Mouse (Mus musculus): ENCODE measurements at regions not wholly inside any gene's neighbourhood (a gene's known extent, or its start where the extent isn't known, plus 50 kb on each side); places are given as distances from the start of the nearest gene placed in this dataset.

DNA sequence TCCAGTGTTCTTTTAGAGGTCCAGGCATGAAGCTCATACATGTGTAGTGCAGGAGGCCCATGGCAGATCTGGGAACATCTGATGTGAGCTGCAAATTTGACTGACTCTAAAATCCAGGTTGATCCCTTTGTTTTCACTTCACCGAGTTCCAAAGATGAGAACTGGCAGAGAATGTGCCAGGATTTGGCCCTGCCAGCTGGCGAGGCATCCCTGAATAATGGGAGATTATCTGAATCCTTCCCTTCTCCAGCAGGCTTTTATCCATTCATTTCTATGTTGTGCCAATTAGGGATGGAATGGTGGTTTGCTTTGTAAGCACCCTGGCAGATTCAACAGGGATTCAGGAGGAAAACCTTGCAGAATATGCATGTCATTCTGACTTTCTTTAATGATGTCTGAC is 318.7 kb upstream of the Fam98a start:
- DNase-seq (ENCODE audit: low read depth, low spot score), result no peak
- H3K36me3 ChIP-seq (ENCODE audit: control insufficient read depth, insufficient read depth, low read length, poor library complexity, severe bottlenecking), result no peaks in the 10 kb centered on the region
- no peaks in the 10 kb centered on the region for H3K27me3 ChIP-seq (ENCODE audit: control insufficient read depth, insufficient read depth, low read length, poor library complexity, severe bottlenecking)

DNA sequence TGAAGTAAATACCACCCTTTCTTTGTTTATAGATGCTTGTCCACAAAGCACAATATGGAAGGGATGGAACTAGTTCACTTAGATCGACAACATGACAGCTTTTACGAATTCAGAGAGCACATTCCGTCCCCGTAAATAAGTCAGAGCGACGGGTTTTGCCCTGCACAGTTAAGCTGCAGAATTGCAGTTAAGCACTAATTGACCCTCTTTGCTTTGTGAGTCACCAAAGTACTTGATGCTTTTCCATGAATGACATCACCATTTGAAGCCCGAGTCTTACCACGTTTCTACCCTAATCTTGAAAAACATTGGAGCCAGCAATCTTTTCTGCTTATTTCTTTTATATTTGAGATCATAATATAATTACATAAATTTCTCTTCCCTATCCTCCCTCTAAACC is 305.3 kb upstream of the Fam98a start:
- Histone ChIP-seq H3K27me3 (ENCODE audit: control insufficient read depth, insufficient read depth, low read length, poor library complexity, severe bottlenecking) (no peaks in the 10 kb centered on the region), H3K36me3 (ENCODE audit: control insufficient read depth, insufficient read depth, low read length, poor library complexity, severe bottlenecking) (no peaks in the 10 kb centered on the region)
- DNase-seq (ENCODE audit: low read depth, low spot score), result no peak

DNA sequence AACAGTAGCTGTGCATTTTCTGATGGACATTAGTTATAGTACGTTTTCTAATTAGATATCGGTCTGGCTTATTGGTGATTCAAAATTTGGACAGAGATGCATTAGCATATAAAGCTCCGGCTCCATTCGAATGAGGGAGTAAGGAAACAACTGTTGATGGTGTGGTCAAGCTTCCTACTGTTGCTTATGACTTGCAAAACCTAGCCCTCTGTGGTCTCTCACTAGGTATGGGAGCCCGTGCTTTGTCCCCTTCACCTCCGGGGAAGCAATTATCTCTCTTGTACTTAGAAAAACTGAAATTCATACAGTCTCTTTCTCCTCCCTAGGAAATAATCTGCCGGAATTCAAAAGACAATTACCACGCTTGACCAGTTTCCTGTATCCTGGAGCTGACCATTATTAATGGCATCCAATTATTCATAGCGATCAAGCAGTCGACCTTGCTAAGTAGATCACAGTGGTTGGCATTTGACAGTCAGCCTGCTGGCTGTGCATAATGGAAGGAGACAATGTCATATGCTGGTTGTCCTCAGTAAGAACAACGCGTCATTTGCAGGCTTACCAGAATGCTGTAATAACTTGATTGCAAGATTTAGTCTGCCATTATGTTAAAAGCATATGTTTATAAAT is 264.4 kb upstream of the Fam98a start:
- no peaks in the 10 kb centered on the region for H3K27me3 ChIP-seq (ENCODE audit: control insufficient read depth, insufficient read depth, low read length, poor library complexity, severe bottlenecking)
- H3K36me3 ChIP-seq (ENCODE audit: control insufficient read depth, insufficient read depth, low read length, poor library complexity, severe bottlenecking), result no peaks in the 10 kb centered on the region
- no peak for DNase-seq (ENCODE audit: low read depth, low spot score)

DNA sequence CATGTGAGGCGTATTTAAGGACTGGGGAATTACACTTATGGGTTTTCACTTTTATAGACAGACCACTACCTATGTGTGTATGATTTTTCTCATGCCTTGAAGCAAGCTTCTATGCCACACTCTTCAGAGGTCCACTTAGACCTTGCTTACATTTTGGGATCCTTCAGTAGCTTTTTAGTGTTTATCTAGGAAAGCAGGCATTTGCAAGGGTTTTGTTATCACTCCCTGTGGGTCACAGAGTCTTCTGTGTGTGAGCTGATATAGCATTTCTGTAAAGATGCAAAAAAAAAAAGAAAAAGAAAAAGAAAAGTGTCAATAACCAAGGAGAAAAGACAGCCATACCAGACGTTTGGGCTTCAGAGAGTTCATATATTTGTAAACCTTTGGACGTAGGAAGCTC is 260.4 kb upstream of the Fam98a start:
- Histone ChIP-seq H3K36me3 (ENCODE audit: control insufficient read depth, insufficient read depth, low read length, poor library complexity, severe bottlenecking) (no peaks in the 10 kb centered on the region), H3K27me3 (ENCODE audit: control insufficient read depth, insufficient read depth, low read length, poor library complexity, severe bottlenecking) (no peaks in the 10 kb centered on the region)
- DNase-seq (ENCODE audit: low read depth, low spot score), result no peak

DNA sequence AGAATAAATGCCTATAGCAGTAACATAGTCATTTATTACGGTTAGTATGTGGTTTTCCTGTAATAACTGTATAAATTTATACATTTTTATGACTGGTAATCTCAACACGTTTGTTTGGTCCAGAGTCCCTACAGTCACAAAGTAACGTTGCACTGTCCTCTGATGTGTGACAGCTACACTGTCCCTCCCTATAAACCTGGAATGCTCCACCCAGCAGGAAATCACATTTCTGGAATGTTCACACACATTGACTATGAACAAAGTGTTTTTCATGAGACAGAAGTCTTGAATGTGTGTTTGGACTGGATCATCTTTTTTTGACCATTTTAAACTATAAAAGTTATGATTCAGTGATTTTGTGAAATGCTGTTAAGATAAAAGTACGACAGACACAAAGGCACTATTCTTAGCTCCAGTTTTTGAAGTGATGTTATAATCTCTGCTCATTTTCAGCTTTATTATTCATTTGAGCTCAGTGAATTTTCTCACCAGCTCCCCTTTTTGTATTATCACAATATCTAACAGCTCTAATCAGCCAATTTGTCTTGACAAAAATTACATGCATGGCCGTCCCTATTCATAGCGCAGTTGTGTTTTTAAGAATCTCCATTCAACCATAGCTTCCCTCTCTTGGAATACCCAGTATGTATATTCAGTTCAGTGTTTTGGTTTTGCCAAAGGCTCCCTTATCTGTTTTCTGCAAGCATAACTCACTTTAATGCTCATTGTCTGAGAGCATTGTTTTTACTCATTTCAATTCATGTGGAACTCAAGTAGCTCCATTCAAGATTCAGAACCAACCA is 257.0 kb upstream of the Fam98a start:
- Histone ChIP-seq H3K36me3 (ENCODE audit: control insufficient read depth, insufficient read depth, low read length, poor library complexity, severe bottlenecking) (no peaks in the 10 kb centered on the region), H3K27me3 (ENCODE audit: control insufficient read depth, insufficient read depth, low read length, poor library complexity, severe bottlenecking) (no peaks in the 10 kb centered on the region)
- DNase-seq (ENCODE audit: low read depth, low spot score), result no peak

DNA sequence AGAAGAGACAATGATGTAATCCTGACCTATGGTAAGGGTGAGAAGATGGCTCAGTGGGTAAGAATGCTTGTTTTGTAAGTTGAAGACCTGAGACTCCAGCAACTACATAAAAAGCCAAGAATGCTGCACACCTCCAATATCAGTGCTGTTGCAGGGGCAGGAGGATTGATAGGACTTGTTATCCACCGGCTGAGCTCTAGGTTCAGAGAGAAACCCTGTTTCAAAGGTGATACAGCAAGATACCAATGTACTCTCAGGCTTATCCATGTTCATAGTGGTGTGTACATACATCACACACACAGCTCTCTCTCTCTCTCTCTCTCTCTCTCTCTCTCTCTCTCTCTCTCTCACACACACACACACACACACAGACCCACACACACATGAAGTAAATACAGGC is 256.3 kb upstream of the Fam98a start:
- DNase-seq (ENCODE audit: low read depth, low spot score), result no peak
- no peaks in the 10 kb centered on the region for H3K27me3 ChIP-seq (ENCODE audit: control insufficient read depth, insufficient read depth, low read length, poor library complexity, severe bottlenecking)
- H3K36me3 ChIP-seq (ENCODE audit: control insufficient read depth, insufficient read depth, low read length, poor library complexity, severe bottlenecking), result no peaks in the 10 kb centered on the region

DNA sequence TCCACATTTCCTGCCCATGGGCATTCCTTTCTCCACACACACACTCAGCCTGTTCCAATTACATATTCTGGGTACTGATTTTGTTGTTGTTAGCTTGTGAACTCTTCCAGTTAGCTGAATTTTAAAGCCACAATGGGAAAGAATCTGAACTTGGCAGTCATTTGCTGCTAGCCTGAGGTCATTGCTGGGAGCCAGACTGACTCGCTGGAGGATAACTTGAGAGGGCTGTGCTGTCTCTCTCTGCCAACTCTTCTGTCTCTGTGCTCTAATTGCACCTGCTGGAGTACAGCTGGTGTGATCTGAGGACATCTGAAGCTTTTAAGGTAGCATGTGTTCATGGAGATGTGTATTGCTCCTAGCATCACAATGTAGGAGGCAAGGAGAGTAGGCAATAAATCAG is 252.6 kb upstream of the Fam98a start:
- no peaks in the 10 kb centered on the region for H3K27me3 ChIP-seq (ENCODE audit: control insufficient read depth, insufficient read depth, low read length, poor library complexity, severe bottlenecking)
- H3K36me3 ChIP-seq (ENCODE audit: control insufficient read depth, insufficient read depth, low read length, poor library complexity, severe bottlenecking), result no peaks in the 10 kb centered on the region
- DNase-seq (ENCODE audit: low read depth, low spot score), result no peak

DNA sequence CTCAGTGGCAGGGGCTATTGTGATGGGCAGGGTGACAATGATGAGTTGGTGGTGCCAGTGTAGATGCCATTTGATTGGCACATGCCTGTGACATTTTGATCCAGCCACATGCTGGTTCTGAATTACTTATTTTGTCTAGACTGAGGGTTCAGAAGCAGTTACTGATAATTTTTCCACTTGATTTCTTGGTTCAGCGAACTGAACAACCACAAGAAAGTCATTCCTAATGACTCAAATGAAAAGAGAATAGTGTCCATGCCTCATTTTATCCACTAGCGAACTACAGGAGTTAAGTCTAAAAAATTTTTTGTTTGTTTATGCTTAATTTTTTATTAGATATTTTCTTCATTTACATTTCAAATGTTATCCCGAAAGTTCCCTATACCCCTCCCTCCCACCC is 244.6 kb upstream of the Fam98a start:
- Histone ChIP-seq H3K36me3 (ENCODE audit: control insufficient read depth, insufficient read depth, low read length, poor library complexity, severe bottlenecking) (no peaks in the 10 kb centered on the region), H3K27me3 (ENCODE audit: control insufficient read depth, insufficient read depth, low read length, poor library complexity, severe bottlenecking) (no peaks in the 10 kb centered on the region)
- no peak for DNase-seq (ENCODE audit: low read depth, low spot score)

DNA sequence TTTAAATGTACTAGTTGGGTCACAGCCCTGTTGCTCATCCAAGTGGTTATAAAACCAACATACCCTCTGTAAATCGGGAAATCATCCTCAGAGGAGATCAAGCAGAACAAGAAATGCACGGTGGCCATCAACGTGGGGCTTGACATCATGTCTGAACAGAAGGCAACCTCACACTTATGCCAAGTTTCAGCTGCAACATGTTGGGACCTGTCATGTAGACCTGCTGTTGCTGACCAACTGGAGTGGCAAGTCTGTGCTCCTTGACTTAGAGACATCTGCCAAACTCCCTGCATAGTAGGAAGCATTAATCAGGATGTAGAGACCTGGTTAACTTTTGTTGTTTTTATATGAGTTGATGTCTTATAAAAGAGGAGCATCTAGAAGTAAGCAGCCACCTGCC is 244.0 kb upstream of the Fam98a start:
- Histone ChIP-seq H3K27me3 (ENCODE audit: control insufficient read depth, insufficient read depth, low read length, poor library complexity, severe bottlenecking) (no peaks in the 10 kb centered on the region), H3K36me3 (ENCODE audit: control insufficient read depth, insufficient read depth, low read length, poor library complexity, severe bottlenecking) (no peaks in the 10 kb centered on the region)
- no peak for DNase-seq (ENCODE audit: low read depth, low spot score)

DNA sequence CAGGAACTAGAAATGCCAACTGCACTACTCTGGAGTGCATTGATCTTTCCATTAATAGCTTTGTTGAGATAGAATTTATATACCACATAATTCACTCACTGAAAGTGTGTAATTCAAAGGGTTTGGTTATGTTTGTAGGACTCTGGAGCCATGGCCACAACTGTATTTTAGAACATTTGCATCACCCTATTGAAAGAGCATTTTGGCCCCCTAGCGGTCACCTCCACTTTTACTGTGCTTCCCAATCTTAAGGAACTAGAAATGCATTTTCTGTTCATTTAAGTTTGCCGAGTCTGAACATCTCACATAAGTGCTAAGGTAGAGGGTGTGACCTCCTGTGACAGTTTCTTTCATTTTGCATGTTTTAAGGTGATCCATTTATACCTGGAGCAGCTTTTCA is 228.0 kb upstream of the Fam98a start:
- no peak for DNase-seq (ENCODE audit: low read depth, low spot score)
- Histone ChIP-seq H3K27me3 (ENCODE audit: control insufficient read depth, insufficient read depth, low read length, poor library complexity, severe bottlenecking) (no peaks in the 10 kb centered on the region), H3K36me3 (ENCODE audit: control insufficient read depth, insufficient read depth, low read length, poor library complexity, severe bottlenecking) (no peaks in the 10 kb centered on the region)

DNA sequence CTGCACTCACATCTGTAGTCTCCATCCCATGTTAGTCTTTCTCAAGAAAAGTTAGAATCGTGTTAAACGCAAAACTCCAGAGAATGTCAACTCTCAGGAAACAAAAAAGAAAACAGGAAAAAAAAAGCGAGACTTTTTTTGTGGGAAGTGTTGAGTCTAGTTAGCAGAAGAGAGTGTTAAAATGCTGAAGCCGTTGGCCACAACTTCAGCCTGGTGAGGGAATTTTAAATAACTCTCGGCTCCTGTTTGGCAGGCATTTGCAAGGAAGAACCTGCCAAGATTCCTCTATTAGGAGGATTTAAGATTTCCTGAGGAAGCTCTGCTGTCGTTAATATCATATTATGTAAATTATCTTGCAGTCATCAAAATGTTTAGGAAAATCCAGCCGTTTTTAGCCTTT is 224.9 kb upstream of the Fam98a start:
- H3K27me3 ChIP-seq (ENCODE audit: control insufficient read depth, insufficient read depth, low read length, poor library complexity, severe bottlenecking), result no peaks in the 10 kb centered on the region
- no peaks in the 10 kb centered on the region for H3K36me3 ChIP-seq (ENCODE audit: control insufficient read depth, insufficient read depth, low read length, poor library complexity, severe bottlenecking)
- DNase-seq (ENCODE audit: low read depth, low spot score), result no peak

DNA sequence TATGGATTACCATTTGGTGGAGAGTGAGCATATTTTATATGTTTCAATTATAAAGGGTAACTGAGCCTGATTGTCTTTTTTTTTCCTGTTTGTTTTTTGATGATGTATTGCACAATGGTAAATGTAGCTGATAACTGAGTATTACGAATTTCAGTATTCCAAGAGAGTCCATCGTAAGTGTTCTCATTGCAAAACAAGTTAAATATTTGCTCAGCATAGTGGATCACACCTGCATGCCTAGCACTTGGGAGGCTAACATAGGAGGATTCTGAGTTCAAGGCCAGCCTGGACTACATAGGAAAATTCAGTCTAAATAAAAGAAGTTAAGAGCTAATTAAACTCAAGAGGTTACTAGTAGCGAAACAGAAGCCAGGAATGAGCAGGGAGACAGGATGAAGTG is 223.8 kb upstream of the Fam98a start:
- H3K27me3 ChIP-seq (ENCODE audit: control insufficient read depth, insufficient read depth, low read length, poor library complexity, severe bottlenecking), result no peaks in the 10 kb centered on the region
- H3K36me3 ChIP-seq (ENCODE audit: control insufficient read depth, insufficient read depth, low read length, poor library complexity, severe bottlenecking), result no peaks in the 10 kb centered on the region
- DNase-seq (ENCODE audit: low read depth, low spot score), result no peak

DNA sequence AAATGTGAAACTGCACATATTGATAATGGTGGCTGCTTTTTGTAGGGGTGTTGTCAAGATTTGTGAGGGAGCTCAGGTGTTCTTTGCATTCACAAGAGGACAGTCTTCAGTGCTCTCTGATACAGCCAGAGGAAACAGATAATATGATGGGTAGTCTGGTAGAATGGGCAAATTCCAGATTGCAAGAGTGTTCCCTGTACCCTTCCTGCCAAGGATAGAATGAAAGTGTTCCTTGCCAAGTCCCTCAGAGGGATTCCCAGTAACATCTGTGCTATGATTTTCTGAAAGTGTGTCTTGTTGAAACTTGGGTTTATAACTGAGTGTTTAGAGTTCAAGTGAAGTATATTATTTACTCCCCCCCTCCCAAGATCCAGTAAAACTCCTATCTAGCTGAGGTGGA is 221.1 kb upstream of the Fam98a start:
- no peaks in the 10 kb centered on the region for H3K36me3 ChIP-seq (ENCODE audit: control insufficient read depth, insufficient read depth, low read length, poor library complexity, severe bottlenecking)
- no peak for DNase-seq (ENCODE audit: low read depth, low spot score)
- H3K27me3 ChIP-seq (ENCODE audit: control insufficient read depth, insufficient read depth, low read length, poor library complexity, severe bottlenecking), result no peaks in the 10 kb centered on the region

DNA sequence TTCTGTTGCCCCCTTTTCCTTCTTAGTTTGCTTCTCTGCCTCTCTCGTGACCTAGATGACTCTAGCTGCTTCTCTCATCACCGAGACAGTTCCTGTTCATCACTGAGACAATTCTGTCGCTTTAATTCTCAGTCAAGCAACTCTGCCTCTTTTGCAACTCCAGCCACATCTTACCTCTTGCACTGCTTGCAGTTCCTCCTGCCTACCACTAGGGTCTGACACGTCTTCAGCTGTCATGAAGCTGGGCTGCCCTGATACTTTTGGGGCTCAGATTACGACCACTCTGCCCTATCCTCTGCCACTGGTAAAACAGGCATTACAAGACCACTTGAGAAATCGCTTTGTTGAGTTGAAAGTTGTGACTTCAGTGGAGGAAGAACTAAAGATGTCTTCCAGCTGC is 216.9 kb upstream of the Fam98a start:
- no peaks in the 10 kb centered on the region for H3K27me3 ChIP-seq (ENCODE audit: control insufficient read depth, insufficient read depth, low read length, poor library complexity, severe bottlenecking)
- DNase-seq (ENCODE audit: low read depth, low spot score), result no peak
- H3K36me3 ChIP-seq (ENCODE audit: control insufficient read depth, insufficient read depth, low read length, poor library complexity, severe bottlenecking), result no peaks in the 10 kb centered on the region

DNA sequence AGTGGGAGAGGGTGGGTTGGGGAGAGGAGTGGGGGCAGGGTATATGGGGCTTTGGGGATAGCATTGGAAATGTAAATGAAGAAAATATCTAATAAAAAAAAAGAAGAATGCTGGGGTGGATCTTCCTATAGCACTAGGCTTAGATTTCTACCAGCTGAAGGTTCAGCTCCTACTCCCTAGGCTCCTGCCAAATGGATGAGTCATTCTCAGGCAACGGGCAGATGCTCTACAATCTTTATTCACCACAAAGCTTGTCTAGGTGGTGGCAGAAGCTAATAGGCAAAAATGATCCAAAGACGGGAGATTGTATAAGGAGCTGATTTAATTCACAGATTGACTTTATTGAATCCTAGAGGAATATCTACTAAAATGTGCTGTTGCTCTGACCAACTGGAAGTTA is 211.6 kb upstream of the Fam98a start:
- no peaks in the 10 kb centered on the region for H3K27me3 ChIP-seq (ENCODE audit: control insufficient read depth, insufficient read depth, low read length, poor library complexity, severe bottlenecking)
- H3K36me3 ChIP-seq (ENCODE audit: control insufficient read depth, insufficient read depth, low read length, poor library complexity, severe bottlenecking), result no peaks in the 10 kb centered on the region
- DNase-seq (ENCODE audit: low read depth, low spot score), result no peak

DNA sequence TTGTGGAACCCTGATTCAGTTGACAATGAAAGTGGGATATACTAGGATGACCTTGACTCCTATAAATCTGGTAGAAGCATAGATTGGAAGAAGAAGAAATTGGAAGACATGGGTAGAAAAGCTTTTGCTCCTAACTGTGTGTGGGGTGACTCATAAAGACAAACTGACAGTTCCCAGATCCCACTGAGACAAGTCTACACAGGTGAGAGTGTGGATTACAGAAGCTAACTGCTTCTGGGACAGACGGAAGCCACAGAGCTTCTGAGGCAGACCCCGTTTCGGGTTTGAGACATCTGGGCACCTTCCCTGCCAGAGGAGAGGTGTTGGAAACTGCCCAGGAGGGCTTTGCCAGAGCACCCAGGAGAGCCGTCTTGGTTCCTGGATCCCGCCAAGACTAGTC is 204.7 kb upstream of the Fam98a start:
- H3K36me3 ChIP-seq (ENCODE audit: control insufficient read depth, insufficient read depth, low read length, poor library complexity, severe bottlenecking), result no peaks in the 10 kb centered on the region
- DNase-seq (ENCODE audit: low read depth, low spot score), result no peak

More for the DNA sequence above, 204.7 kb upstream of the Fam98a start:
- no peaks in the 10 kb centered on the region for H3K27me3 ChIP-seq (ENCODE audit: control insufficient read depth, insufficient read depth, low read length, poor library complexity, severe bottlenecking)
